12 mouse cellular contexts compared by ENCODE assay signal in the genomic region with DNA sequence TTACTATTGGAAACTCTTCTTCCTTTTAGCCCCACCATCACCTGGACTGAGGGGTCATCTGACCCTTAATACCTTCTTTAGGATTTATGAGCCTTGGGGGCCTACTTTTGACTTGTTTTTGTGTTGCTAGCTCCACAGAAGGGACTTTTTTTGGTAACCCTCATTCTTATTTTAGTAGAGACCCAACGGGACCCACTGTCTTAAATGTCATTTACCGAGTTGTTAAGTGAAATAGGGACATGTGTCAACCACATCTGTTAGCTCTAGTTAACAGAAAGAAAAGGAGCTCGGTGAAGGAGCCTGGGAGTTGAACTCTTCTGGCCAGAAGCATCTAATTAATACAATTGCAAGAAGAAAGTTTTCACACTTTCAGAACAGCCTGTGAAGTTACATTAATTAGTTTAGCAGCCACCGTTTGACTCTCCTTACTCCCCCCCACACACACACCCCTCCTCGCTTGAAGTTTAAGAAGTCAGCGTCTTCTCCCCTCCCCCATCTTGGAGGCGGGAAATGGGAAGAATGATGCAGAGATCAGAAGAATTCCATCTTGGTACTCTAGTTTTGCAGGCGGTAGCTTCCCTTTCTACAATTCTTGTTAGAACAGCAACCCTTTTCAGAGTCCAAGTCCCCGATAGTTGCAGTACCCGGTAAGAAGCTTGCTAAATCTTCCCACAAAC. TPM values are rescaled to one million over a fixed set of nuclear protein-coding genes. Genes with fewer than 3 reads are reported as not detected.
DNase-seq lines count a peak whose midpoint lies in the region; ATAC-seq lines count a peak whose summit lies in the region.
"Had no signal": no experiment of that assay in that cellular context is flagged by ENCODE, and none has a peak within 500 bp of the region (broad histone marks: within the 10 kb centered on the region; RNA-seq: fewer than 3 reads in every experiment).

No protein-coding gene starts in this region.

- no peak overlapping the region for H3K4me2 ChIP-seq in liver, embryonic 11.5 days
- no peak overlapping the region for H3K4me2 ChIP-seq in liver, embryonic 12.5 days
- H3K4me2 ChIP-seq in hindbrain, embryonic 16.5 days (ENCODE audit: low read length), result peak overlapping the region; percentile 71
- peak overlapping the region; percentile 68 for H3K4me2 ChIP-seq in neural tube, embryonic 14.5 days (ENCODE audit: low read depth, low read length)

- H3K27ac ChIP-seq in liver, embryonic 11.5 days (ENCODE audit: low read depth, low read length), result no peak overlapping the region
- H3K27ac ChIP-seq in liver, embryonic 12.5 days, result no peak overlapping the region
- H3K27ac ChIP-seq in forebrain, embryonic 10.5 days, result peak overlapping the region; percentile 99
- peak overlapping the region; percentile 86 for H3K27ac ChIP-seq in hindbrain, embryonic 16.5 days (ENCODE audit: low read depth, low read length)
- peak overlapping the region; percentile 96 for H3K27ac ChIP-seq in neural tube, embryonic 14.5 days (ENCODE audit: low read depth, low read length)

- WGBS in liver, embryonic 11.5 days, result 3% methylated on average over 10 of the region's 10 CpGs
- 3% methylated on average over 10 of the region's 10 CpGs for WGBS in liver, embryonic 12.5 days (ENCODE audit: insufficient replicate concordance)
- 1% methylated on average over 10 of the region's 10 CpGs for WGBS in forebrain, embryonic 10.5 days
- 3% methylated on average over 10 of the region's 10 CpGs for WGBS in hindbrain, embryonic 16.5 days
- 2% methylated on average over 10 of the region's 10 CpGs for WGBS in neural tube, embryonic 14.5 days

- ATAC-seq in liver, embryonic 11.5 days (replicated peaks; ENCODE audit: low FRiP score), result no peak
- no peak for ATAC-seq in liver, embryonic 12.5 days
- ATAC-seq in hindbrain, embryonic 16.5 days, result no peak
- no peak for ATAC-seq in neural tube, embryonic 14.5 days (ENCODE audit: low read depth)
- no peak for ATAC-seq in megakaryocyte progenitor cell, adult 5-6 weeks (replicated peaks; ENCODE audit: poor library complexity)

- DNase-seq in liver, embryonic 11.5 days (ENCODE audit: low spot score), result peak; percentile 27
- peak; percentile 59 for DNase-seq in forebrain, embryonic 10.5 days (ENCODE audit: extremely low spot score, low spot score)
- DNase-seq in kidney, postnatal 36 days, result no peak
- no peak for DNase-seq in left cerebral cortex, postnatal 36 days (ENCODE audit: low spot score in 2 of 2)
- DNase-seq: kidney, postnatal 4 days had no signal

- no peaks in the 10 kb centered on the region for H3K36me3 ChIP-seq in liver, embryonic 11.5 days (ENCODE audit: control insufficient read depth, insufficient read depth, low read length)
- no peaks in the 10 kb centered on the region for H3K36me3 ChIP-seq in liver, embryonic 12.5 days
- H3K36me3 ChIP-seq in forebrain, embryonic 10.5 days (replicated peaks), result peaks cover 4% of the 10 kb centered on the region; the same call in 1 of the 2 replicates
- H3K36me3 ChIP-seq in hindbrain, embryonic 16.5 days (ENCODE audit: control insufficient read depth, insufficient read depth, low read length), result no peaks in the 10 kb centered on the region
- H3K36me3 ChIP-seq in neural tube, embryonic 14.5 days (ENCODE audit: control insufficient read depth, insufficient read depth, low read length), result no peaks in the 10 kb centered on the region

- intact Hi-C loops in left cerebral cortex, postnatal 36 days (cut with DNase I), result loop anchor here (1.0 to 2.0 kb wide), 2 partner anchors 13 to 21 kb away; no protein-coding TSS in a partner anchor

- no peak overlapping the region for H3K4me3 ChIP-seq in liver, embryonic 11.5 days (ENCODE audit: low read depth, low read length)
- no peak overlapping the region for H3K4me3 ChIP-seq in liver, embryonic 12.5 days
- peak overlapping the region; percentile 73 for H3K4me3 ChIP-seq in forebrain, embryonic 10.5 days
- peak overlapping the region; percentile 29 for H3K4me3 ChIP-seq in hindbrain, embryonic 16.5 days (ENCODE audit: low read length)
- peak overlapping the region; percentile 44 for H3K4me3 ChIP-seq in neural tube, embryonic 14.5 days (ENCODE audit: low read depth, low read length)
- H3K4me3 ChIP-seq: erythroblast, embryonic 14.5 days had no signal

- peaks cover 99% of the 10 kb centered on the region for H3K27me3 ChIP-seq in liver, embryonic 11.5 days (replicated peaks; ENCODE audit: control insufficient read depth, insufficient read depth, low read length)
- H3K27me3 ChIP-seq in liver, embryonic 12.5 days (replicated peaks), result peaks cover 99% of the 10 kb centered on the region
- peaks cover 100% of the 10 kb centered on the region for H3K27me3 ChIP-seq in forebrain, embryonic 10.5 days (ENCODE audit: poor library complexity, severe bottlenecking)
- peaks cover 11% of the 10 kb centered on the region for H3K27me3 ChIP-seq in hindbrain, embryonic 16.5 days (replicated peaks; ENCODE audit: control insufficient read depth, insufficient read depth, low read length)
- H3K27me3 ChIP-seq in neural tube, embryonic 14.5 days (ENCODE audit: control insufficient read depth, insufficient read depth, low read length), result peaks cover 13% of the 10 kb centered on the region; the same call in 1 of the 2 replicates

- H3K9ac ChIP-seq in liver, embryonic 11.5 days (ENCODE audit: low read depth, low read length), result no peak overlapping the region
- H3K9ac ChIP-seq in liver, embryonic 12.5 days, result no peak overlapping the region
- H3K9ac ChIP-seq in hindbrain, embryonic 16.5 days (ENCODE audit: low read depth, low read length), result peak overlapping the region; percentile 39
- H3K9ac ChIP-seq in neural tube, embryonic 14.5 days (replicated peaks; ENCODE audit: low read depth, low read length), result peak overlapping the region; percentile 80

- no peaks in the 10 kb centered on the region for H3K4me1 ChIP-seq in liver, embryonic 11.5 days (replicated peaks; ENCODE audit: control insufficient read depth, insufficient read depth, low read length)
- H3K4me1 ChIP-seq in liver, embryonic 12.5 days, result no peaks in the 10 kb centered on the region
- H3K4me1 ChIP-seq in forebrain, embryonic 10.5 days, result peaks cover 92% of the 10 kb centered on the region
- H3K4me1 ChIP-seq in hindbrain, embryonic 16.5 days (ENCODE audit: control insufficient read depth, insufficient read depth, low read depth, low read length), result peaks cover 6% of the 10 kb centered on the region
- H3K4me1 ChIP-seq in neural tube, embryonic 14.5 days (ENCODE audit: control insufficient read depth, insufficient read depth, low read length), result peaks cover 7% of the 10 kb centered on the region; the same call in 1 of the 2 replicates

- no peaks in the 10 kb centered on the region for H3K9me3 ChIP-seq in liver, embryonic 11.5 days (ENCODE audit: control insufficient read depth, low read length)
- no peaks in the 10 kb centered on the region for H3K9me3 ChIP-seq in liver, embryonic 12.5 days (replicated peaks)
- no peaks in the 10 kb centered on the region for H3K9me3 ChIP-seq in forebrain, embryonic 10.5 days
- H3K9me3 ChIP-seq in hindbrain, embryonic 16.5 days (ENCODE audit: control insufficient read depth, low read length), result no peaks in the 10 kb centered on the region
- H3K9me3 ChIP-seq in neural tube, embryonic 14.5 days (ENCODE audit: control insufficient read depth, low read length), result no peaks in the 10 kb centered on the region

RNA-seq across cellular contexts. Expression of gene Zic1, which starts 14.3 kb away (rescaled TPM):
- 0.04 and 0.06 TPM in 2 replicates for polyA plus RNA-seq in liver, embryonic 11.5 days (2014; fragmentation: Nextera tagmentation; extraction: Ambion mirVana)
- not detected in 2 replicates for polyA plus RNA-seq in liver, embryonic 12.5 days (2016; fragmentation: Nextera tagmentation; extraction: Ambion mirVana)
- 6.2 and 8.9 TPM in 2 replicates for polyA plus RNA-seq in forebrain, embryonic 10.5 days (2016; fragmentation: Nextera tagmentation; extraction: Ambion mirVana)
- 11.4 and 14.6 TPM in 2 replicates for polyA plus RNA-seq in hindbrain, embryonic 16.5 days (2015; fragmentation: Nextera tagmentation; extraction: Ambion mirVana)
- polyA plus RNA-seq in neural tube, embryonic 14.5 days (2014; fragmentation: Nextera tagmentation; extraction: Ambion mirVana), result 28.7 and 30.5 TPM in 2 replicates
- total RNA-seq in megakaryocyte progenitor cell, adult 5-6 weeks (2015), result not detected in 2 replicates
- not detected in 2 replicates for total RNA-seq in megakaryocyte progenitor cell, adult 5-6 weeks (2017)
- total RNA-seq in left cerebral cortex, postnatal 36 days (2021), result 10 to 100 TPM in 1 of 2 experiments, 1 to 10 TPM in 1; 7.2 to 15.3 TPM
- total RNA-seq: granulocyte monocyte progenitor cell, adult 5-6 weeks had no signal
- polyA plus RNA-seq: erythroblast, embryonic 14.5 days; lung, embryonic 16.5 days had no signal

RNA-seq across cellular contexts. Expression of gene Zic4, which starts 17.7 kb away (rescaled TPM):
- polyA plus RNA-seq in liver, embryonic 11.5 days (2014; fragmentation: Nextera tagmentation; extraction: Ambion mirVana), result not detected in 2 replicates
- not detected in 2 replicates for polyA plus RNA-seq in liver, embryonic 12.5 days (2016; fragmentation: Nextera tagmentation; extraction: Ambion mirVana)
- polyA plus RNA-seq in forebrain, embryonic 10.5 days (2016; fragmentation: Nextera tagmentation; extraction: Ambion mirVana), result 24.8 and 41.8 TPM in 2 replicates
- 62.4 and 67.4 TPM in 2 replicates for polyA plus RNA-seq in hindbrain, embryonic 16.5 days (2015; fragmentation: Nextera tagmentation; extraction: Ambion mirVana)
- polyA plus RNA-seq in neural tube, embryonic 14.5 days (2014; fragmentation: Nextera tagmentation; extraction: Ambion mirVana), result 46.7 and 50.5 TPM in 2 replicates
- not detected in 2 replicates for total RNA-seq in megakaryocyte progenitor cell, adult 5-6 weeks (2015)
- total RNA-seq in megakaryocyte progenitor cell, adult 5-6 weeks (2017), result not detected in 2 replicates
- total RNA-seq in left cerebral cortex, postnatal 36 days (2021), result 1 to 10 TPM; 2.8 to 4.7 TPM
- total RNA-seq: granulocyte monocyte progenitor cell, adult 5-6 weeks had no signal
- polyA plus RNA-seq: lung, embryonic 16.5 days had no signal

Comparison
In these comparisons a context has a peak if more than half of its experiments do, and no peak if none do; other contexts are left out.
1. DNase-seq: peak in liver, embryonic 11.5 days (single experiment) and forebrain, embryonic 10.5 days (single experiment); none in kidney, postnatal 36 days (0 of 2) and left cerebral cortex, postnatal 36 days (0 of 2).
2. H3K27ac ChIP-seq: peak in forebrain, embryonic 10.5 days (single experiment), hindbrain, embryonic 16.5 days (single experiment) and neural tube, embryonic 14.5 days (single experiment); none in liver, embryonic 11.5 days (single experiment) and liver, embryonic 12.5 days (single experiment).
3. H3K4me2 ChIP-seq: peak in hindbrain, embryonic 16.5 days (single experiment) and neural tube, embryonic 14.5 days (single experiment); none in liver, embryonic 11.5 days (single experiment) and liver, embryonic 12.5 days (single experiment).
4. H3K4me3 ChIP-seq: peak in forebrain, embryonic 10.5 days (single experiment), hindbrain, embryonic 16.5 days (single experiment) and neural tube, embryonic 14.5 days (single experiment); none in liver, embryonic 11.5 days (single experiment) and liver, embryonic 12.5 days (single experiment).
5. H3K9ac ChIP-seq: peak in hindbrain, embryonic 16.5 days (single experiment) and neural tube, embryonic 14.5 days (single experiment); none in liver, embryonic 11.5 days (single experiment) and liver, embryonic 12.5 days (single experiment).
6. RNA of gene Zic4, which starts 17.7 kb away (polyA plus RNA-seq): 62.4 to 67.4 TPM in hindbrain, embryonic 16.5 days, 46.7 to 50.5 TPM in neural tube, embryonic 14.5 days and 24.8 to 41.8 TPM in forebrain, embryonic 10.5 days; not detected in liver, embryonic 11.5 days and not detected in liver, embryonic 12.5 days; every median in the first group is over 10 times any median in the second.